Mouse (Mus musculus) splenic B cell, adult 2 months (primary cell): ENCODE data around the gene Adcy7.

Experiments
- DNase-seq: peaks from one replicate; pipeline ENCODE4 v3.0.0-alpha.2; 2011; ENCODE audit warnings: low read depth, low spot score
- H3K27me3 ChIP-seq: 2 replicates; pipeline ENCODE4 v1.6.1; 2012; ENCODE audit warnings: mild to moderate bottlenecking, low read length, moderate library complexity, mixed read lengths; ENCODE audit not compliant: control insufficient read depth, poor library complexity, insufficient read depth, severe bottlenecking
- H3K36me3 ChIP-seq: 2 replicates; pipeline ENCODE4 v1.6.1; 2012; ENCODE audit warnings: mild to moderate bottlenecking, low read length, moderate library complexity, mixed read lengths; ENCODE audit not compliant: control insufficient read depth, poor library complexity, insufficient read depth, severe bottlenecking

The Adcy7 gene

DNA sequence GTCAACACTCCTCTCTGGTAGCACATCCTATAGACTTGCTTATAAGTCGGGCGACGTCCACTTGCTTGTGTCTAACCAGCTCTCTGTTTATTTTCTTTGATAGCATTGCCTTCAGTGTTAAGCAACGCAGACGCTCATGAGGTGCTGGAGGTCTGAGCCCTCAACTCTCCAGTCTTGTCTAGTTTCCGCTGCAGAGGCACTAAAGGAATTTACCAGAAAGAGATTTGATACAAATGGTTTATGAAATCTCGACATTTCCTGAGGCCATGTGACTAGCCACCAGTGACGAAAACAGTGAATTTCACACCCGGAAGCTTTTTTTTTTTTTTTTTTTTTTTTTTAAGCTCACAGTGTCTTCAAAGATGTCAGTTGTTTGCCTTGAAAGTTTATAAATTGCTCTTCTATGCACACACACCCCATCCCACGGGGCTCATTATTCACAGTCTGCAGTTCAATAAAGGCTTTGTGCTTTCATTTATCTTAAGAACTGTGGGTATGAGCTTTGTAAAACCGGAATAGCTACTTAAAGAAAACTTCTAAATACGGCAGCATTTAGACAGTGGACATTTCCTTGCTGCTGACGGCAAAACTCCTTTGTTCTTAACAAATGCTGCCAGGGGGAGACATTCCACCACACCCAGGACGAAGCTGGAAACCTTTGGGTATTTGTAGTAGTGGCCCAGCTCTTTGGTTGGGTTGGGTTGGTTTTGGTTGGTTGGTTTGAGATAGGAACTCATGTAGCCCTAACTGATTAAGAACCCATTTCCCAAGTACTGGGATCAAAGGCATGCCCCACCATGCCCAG is 9.2 kb upstream of the Adcy7 start:
- peaks cover 4% of the 10 kb centered on the region; the same call in 1 of the 2 replicates for H3K36me3 ChIP-seq
- DNase-seq = no peak
- H3K27me3 ChIP-seq = no peaks in the 10 kb centered on the region

GRCm38 (mm10) chr8:88265511-88265910 is 6.7 kb upstream of the Adcy7 start:
- no peak for DNase-seq
- no peaks in the 10 kb centered on the region for H3K36me3 ChIP-seq
- no peaks in the 10 kb centered on the region for H3K27me3 ChIP-seq

GRCm38 (mm10) chr8:88266170-88266800 is 5.9 kb upstream of the Adcy7 start:
- Histone ChIP-seq H3K36me3 (no peaks in the 10 kb centered on the region), H3K27me3 (no peaks in the 10 kb centered on the region)
- peak; percentile 86 for DNase-seq

- no peaks in the 10 kb centered on the region for H3K36me3 ChIP-seq
- H3K27me3 ChIP-seq = no peaks in the 10 kb centered on the region
- no peak for DNase-seq
These were observed 5.3 kb upstream of the Adcy7 start for GRCm38 (mm10) chr8:88266801-88267403.

DNA sequence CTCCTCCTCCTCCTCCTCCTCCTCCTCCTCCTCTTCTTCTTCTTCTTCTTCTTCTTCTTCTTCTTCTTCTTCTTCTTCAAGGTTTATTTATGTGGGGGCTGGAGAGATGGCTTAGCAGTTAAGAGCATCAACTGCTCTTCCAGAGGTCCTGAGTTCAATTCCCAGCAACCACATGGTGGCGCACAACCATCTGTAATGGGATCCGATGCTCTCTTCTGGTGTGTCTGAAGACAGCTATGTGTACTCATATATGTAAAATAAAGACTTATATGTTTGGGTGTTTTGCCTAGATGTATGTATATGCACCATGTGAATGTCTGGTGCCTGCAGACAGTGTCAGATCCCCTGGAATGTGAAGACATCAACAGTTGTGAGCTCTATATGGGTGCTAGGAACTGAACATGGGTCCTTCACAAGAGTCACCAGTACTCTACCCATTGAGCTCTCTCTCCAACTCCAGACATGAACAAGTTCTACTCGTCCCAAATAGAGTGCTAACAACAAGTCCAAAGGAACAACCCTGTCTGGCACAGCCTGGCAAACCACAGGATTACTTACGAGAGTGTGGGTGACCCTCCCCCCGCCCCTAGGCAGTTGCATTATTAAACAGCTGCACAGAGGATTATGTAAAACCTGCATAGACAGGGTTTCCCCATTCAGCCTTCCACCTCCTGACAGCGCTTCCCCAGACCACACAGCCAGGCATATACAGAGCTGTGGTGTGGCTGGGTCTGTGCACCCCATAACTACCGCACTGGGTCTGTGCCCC is 2.9 kb upstream of the Adcy7 start:
- Histone ChIP-seq H3K27me3 (no peaks in the 10 kb centered on the region), H3K36me3 (no peaks in the 10 kb centered on the region)
- DNase-seq = peak; percentile 36

GRCm38 (mm10) chr8:88270086-88270485 is 2.1 kb upstream of the Adcy7 start:
- Histone ChIP-seq H3K27me3 (no peaks in the 10 kb centered on the region), H3K36me3 (no peaks in the 10 kb centered on the region)
- DNase-seq = no peak

- no peak for DNase-seq
- H3K27me3 ChIP-seq = no peaks in the 10 kb centered on the region
These were observed 838 bp downstream of the Adcy7 start for GRCm38 (mm10) chr8:88273051-88273430.

DNA sequence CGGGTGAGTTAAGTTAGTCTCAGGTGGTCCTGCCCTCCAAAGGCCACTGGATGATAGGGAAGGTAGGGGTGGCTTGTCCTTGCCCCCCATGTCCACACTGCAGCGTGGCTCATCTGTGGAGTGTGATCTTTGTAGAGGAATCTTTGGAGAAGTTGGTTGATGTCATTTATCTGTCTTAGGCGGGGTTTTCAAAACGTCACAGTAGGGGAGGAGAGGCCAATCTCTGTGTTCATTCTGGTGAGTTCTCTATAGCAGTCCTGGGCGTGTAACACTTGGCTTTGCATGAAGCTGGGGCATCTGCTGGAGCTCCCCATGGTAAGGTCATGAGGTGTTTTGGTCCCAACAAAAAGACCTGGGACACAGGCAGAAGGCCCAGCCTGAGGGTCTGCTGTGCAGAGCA is 1.9 kb downstream of the Adcy7 start:
- no peaks in the 10 kb centered on the region for H3K36me3 ChIP-seq
- no peak for DNase-seq
- H3K27me3 ChIP-seq = no peaks in the 10 kb centered on the region

More at GRCm38 (mm10) chr8:88273051-88273430, 838 bp downstream of the Adcy7 start:
- no peaks in the 10 kb centered on the region for H3K36me3 ChIP-seq

DNA sequence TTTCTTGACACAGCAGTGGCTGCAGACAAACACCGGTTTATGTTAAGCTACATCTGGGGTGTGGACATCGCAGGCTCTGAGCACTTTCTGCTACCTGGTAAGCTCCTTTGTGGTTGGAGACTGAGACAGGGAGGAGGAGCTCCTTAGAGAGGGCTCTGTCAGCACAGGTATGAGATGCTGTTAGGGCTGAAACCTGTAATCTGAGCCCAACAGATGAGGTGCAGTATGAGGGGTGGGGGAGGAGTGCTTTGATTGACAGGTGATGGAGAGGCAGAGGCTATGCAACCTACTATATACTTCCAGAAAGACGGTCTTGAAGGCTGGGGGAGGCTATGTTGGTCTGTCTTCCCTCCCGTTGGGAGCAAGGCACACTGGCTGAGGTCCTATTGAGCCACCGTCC is 7.0 kb downstream of the Adcy7 start:
- H3K27me3 ChIP-seq = no peaks in the 10 kb centered on the region
- H3K36me3 ChIP-seq = no peaks in the 10 kb centered on the region
- no peak for DNase-seq

- peak; percentile 54 for DNase-seq
- Histone ChIP-seq H3K36me3 (no peaks in the 10 kb centered on the region), H3K27me3 (no peaks in the 10 kb centered on the region)
These were observed 7.5 kb downstream of the Adcy7 start for GRCm38 (mm10) chr8:88279670-88280069.

GRCm38 (mm10) chr8:88280904-88281303 is 8.7 kb downstream of the Adcy7 start:
- no peaks in the 10 kb centered on the region for H3K27me3 ChIP-seq
- DNase-seq = no peak

DNA sequence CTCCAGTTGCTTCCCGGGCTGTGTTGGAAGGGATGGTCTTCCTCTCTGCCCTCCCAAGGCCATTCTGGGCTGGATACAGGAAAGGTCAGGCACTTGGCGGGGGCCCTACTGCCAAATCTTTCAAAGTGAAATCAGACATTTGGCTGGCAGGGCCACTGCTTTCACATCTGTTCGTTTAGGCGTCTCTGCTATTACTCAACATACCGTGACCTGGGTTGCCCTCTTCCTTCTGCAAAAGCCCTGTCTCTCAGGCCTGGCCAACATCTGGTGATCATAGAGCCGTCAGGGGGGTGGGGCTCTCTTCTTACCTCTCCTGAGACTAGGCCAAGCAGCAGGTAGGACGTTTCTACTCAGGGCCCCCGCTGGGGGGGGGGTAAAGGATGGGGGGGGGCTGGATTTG is 10.5 kb downstream of the Adcy7 start:
- DNase-seq = peak; percentile 79
- H3K27me3 ChIP-seq = no peaks in the 10 kb centered on the region
- no peaks in the 10 kb centered on the region for H3K36me3 ChIP-seq

More at GRCm38 (mm10) chr8:88280904-88281303, 8.7 kb downstream of the Adcy7 start:
- no peaks in the 10 kb centered on the region for H3K36me3 ChIP-seq

DNA sequence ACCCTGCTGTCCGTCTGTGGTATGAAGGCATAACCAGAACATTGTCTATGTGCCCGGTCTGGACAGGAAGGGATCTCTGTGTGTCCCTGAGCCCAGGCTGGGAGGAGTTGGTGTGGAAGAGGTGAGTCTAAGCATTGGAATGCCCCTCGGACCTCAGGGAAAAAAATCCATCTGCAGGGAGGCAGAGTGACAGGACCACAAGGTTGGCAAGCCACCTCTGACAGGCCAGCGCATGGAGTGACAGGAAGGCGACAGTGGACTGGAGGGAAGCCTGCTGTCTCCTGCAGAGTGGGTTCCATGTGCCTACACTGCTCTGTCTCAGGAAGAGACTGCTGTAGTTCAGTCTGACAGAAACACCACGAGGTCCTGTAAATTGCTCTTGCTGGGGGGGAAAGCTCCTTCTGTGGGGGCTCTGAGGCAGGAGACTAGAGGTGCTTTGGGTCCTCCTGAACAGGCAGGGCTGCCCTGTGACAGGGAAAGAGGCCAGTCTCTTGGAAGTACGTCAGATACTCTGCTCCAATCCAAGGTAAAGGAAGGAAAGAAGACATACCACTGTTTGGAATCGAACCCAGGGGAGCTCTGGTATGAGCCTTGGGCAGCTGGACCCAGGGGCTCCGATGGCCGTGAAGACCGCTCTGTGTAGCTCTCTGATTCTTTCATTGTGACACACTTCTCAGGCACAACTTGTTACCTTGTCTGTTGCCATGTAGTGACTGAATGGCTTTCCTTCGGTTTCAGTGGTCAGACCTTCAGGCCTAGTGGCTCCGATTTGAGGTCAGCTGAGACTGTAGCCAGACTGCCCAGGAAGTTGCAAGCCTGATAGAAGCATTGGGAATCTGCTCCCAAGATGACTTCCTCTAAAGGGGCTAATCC is 11.3 kb downstream of the Adcy7 start:
- no peak for DNase-seq
- Histone ChIP-seq H3K27me3 (no peaks in the 10 kb centered on the region), H3K36me3 (no peaks in the 10 kb centered on the region)

- no peaks in the 10 kb centered on the region for H3K36me3 ChIP-seq
- H3K27me3 ChIP-seq = no peaks in the 10 kb centered on the region
- DNase-seq = no peak
These were observed 12.5 kb downstream of the Adcy7 start for GRCm38 (mm10) chr8:88284738-88285137.
